Mouse (Mus musculus): ENCODE measurements around the gene N4bp1.

The N4bp1 gene

DNA sequence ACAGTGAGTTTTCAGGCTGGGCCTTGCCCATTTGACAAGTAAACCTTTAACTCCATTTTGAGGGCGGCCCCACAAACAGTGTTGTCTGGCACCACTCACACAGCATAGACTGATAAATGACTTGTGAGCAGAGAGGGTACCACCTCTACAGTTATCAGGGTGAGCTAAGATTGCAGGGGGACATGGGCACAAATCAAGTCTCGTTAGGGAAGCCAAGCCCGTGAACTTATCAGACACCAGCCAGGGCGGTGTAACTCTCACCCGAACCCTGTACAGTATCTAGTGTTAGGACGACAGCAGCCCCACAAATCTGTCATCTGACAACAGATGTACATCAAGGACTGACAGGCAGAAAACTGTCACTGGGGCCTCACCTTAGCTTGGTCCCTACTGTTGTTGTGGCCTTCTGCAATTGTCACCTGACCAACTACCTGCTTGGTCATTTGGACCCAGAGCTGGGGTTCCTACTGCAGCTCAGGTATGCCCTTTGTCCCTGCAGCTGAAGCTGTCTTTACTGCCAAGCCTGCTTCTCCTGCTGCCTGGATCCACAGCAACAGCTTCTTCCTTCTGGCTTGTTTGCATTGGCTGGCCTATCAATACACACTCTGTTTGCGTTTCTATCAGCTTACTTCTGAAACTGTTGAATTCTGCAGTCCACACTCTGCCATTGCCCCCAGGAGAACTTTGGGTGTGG, 12.8 kb upstream of the N4bp1 start:
- no peak for DNase-seq (ENCODE audit: low spot score in 2 of 2)

DNA sequence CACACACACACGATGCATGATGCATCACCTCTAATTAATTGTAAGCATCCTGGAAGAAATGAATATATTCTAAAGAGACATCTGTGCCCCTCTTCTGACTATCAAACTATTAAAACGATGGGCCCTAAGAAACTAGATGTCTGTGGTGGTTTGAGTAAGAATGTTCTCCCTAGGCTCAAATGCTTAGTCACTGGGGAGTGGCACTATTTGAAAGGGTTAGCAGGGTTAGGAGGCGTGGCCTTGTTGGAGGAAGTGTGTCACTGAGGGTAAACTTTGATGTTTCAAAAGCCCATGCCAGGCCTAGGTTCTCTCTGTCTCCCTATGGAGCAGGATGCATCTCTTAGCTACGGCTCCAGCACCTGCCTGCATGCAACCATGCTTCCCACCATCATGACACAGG, 10.3 kb upstream of the N4bp1 start:
- no peak for DNase-seq (ENCODE audit: low spot score in 2 of 2)

DNA sequence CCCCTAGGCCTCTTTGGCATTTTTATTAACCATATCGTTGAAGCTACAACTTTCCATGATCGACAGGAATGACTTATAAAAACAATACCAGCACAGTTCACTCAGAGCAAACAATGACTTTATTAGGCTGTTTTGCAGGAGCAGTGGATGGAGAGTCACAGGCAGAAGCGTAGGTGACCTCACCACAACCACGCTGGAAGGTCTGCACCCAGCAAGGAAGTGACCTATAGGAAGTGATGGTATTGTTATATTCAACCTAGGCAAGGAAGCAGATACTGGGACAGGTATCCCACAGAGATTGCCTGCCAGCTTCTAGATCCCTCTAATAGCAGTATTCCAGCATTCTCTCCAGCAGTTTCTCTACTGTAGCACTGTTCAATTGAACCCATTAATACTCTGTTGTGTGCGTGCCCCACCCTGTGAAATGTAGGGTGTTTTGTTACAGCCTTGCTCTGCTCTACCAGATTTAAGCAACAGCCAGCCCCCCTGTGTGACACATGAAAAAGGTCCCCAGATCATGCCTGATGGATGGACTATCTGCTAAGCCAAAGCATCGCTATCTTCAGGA, 9.2 kb upstream of the N4bp1 start:
- no peak for DNase-seq (ENCODE audit: low spot score in 2 of 2)

DNA sequence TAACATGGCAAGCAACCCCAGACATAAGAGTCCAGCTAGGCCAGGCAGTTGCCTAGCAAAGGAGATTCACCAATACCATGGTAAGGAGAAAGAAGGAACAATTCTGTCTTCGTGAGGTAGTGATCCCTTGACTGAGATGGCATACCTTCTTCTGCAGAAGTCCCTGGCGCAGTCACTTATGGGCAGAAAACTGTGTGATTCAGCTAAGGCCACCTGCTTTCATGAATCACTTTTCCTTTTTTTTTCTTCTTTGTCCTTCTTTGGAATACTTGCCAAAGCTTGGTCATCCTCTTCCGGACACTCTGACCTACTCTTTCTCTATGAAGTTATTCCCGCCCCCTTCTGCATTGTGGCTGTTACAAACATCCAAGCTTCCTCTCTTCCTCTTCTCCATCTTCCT, 8.5 kb upstream of the N4bp1 start:
- no peak for DNase-seq (ENCODE audit: low spot score in 2 of 2)

DNA sequence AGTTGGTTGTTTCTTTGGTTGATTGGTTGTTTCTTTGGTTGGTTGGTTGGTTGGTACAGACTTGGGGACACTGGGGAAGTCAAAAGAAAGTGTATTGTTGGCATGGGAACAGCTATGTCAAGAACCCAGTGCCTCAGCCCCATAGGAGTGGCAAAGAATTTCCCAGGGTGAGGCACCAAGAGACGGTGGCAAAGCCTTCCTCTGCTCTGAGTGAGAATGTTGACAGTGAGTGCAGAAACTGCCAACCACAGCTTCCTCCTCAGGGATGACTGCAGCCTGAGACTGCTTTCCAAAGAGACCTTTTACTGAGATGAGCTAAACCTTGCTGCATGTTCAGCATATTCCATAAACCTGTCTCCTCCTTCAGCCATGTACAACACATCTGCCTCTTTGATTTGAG, 6.5 kb upstream of the N4bp1 start:
- DNase-seq (ENCODE audit: low spot score in 2 of 2) = no peak

DNA sequence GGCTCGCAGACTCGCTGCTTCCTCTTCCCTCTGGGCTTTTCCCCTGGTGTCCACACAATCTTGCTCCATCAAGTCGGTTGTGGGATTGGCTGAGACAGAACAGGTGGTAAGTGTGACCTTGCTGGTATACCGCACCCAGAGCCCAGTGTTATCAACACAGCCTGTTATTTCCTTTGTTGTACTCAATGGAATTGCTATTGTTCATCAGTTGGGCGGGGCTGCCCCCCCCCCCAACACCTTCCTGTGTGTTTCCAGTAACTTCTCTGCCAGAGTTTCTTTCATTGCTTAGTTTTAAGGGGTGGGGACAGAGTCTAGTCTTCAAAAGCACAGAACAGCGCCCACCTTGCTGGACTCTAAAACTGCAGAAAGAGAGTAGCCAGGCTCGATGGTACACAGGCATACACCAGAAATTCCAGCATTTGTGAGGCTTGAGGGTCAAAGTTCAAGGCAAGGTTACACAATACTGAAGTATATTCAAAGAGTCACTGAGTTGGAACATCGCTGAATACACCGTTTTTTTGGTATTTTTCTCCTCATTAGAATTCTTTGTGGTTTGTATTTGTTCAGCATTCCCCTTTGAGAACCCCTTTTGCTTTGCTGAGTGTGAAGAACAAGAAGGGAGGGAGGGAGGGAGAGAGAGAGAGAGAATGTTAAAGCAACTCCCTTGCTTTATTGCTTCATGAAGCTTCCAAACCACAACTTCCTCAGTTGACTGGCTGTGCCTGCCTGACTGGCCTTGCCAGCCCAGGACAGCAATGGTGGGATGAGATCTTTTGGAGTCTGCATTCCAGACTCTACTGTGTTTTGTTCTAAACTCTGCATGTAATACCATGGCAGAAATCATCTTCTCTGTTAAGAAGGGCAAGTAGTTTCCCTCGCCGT, 3.2 kb upstream of the N4bp1 start:
- DNase-seq (ENCODE audit: low spot score in 2 of 2) = peak in 1 of 2 experiments; percentile 26

DNA sequence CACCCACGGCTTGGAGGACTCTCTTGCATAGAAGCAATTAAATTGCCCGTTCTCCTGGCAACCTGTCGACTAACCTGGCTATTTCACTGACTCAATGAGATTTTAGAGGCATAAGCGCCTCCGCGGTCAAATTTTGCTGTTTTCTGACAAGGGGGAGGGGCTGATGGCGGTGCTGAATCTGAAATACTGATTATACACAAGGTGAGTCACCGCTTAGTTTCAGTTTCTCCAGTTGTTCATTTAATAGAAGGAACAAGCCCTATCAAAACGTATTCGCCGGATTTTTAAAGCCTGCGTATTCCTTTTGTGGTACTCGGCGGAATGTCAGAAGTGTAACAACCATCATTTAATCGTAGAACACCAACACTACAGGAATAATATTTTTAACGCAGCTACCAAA, 991 bp downstream of the N4bp1 start:
- peak in 1 of 2 experiments; percentile 28 for DNase-seq (ENCODE audit: low spot score in 2 of 2)

DNA sequence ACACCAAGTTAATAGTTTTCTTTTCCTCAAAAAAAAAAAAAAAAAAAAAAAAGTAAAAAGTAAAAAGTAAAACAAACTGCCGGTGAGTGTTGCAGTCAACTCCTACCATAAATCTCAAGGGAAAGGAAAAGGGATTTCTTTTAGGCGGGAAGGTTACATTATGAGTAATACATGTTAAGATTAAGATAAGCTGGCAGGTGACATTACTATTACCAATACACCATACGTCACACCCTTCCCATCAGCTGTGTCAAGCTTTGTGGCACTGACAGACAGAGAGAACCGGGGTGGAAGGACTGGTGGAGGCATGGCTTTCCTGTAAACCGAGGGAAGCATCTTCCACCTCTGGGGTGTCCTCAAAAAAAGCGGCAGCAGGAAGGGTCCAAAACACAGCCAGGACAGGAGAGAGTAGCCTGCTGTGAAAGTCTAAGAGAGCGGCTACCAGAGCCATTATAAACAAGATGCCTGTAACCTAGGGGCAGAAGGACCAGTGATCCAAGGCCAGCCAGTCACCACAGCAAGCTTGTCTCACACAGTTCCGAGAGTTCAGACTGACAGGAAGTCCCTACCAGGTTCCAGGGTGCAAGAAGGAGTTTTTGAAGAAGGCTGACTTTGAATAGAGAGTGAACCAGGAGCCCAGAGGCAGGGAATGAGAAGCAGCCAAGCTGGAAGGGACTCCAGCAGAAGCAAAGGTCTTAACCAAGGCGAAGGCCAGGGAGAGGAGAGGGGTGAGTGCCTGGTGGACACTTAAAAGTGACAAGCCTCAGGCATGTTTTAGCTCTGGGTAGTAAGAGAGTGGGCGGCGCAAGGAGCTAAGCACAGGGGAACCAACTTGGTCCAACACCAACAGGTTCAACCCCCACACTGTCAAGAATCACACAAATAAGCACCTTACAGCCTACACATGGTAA, 2.2 kb downstream of the N4bp1 start:
- no peak for DNase-seq (ENCODE audit: low spot score in 2 of 2)

DNA sequence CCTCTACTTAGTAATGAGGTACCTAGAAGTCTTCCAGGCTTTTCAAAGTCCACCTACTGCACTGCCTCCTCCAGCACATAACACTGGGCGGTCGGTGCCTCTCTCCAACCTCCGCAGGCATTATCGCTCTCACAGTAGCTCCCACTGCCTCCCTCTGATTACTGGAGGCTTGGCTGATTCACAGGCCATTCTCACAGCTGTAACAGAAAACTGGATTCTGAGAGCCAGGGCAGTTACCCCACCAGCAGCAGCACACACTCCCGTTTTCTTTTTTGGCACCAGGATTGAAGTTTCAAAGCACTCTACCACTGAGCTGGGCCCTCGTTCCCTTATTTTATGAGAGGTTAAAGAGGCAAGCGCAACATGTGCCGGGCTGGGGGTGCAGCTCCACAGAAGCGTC, 3.1 kb downstream of the N4bp1 start:
- DNase-seq (ENCODE audit: low spot score in 2 of 2) = no peak

DNA sequence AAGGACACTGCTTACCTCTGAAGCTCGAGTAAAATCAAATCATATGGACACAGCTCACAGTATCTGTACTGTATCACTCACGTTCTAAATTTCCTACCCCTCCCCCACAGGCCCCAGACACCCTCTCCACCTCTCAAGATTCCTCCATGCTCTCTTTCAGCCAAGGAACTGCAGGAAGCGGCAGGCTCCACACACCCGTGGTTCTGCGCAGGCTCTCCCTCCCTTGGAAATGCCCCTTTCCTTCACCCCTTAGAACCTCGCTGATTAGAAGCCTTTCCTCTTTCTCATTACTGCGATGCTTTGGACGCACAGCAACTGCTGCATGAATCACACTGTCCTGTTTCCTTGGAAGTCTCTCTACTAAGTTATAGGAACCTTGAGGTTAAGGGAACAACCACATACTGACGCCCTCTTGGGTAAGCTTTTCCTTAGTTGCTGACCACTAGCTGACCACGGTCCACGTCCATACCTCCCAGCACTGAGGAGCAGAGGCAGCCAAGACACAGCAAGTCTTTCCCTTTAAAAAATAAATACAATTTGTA, 3.9 kb downstream of the N4bp1 start:
- no peak for DNase-seq (ENCODE audit: low spot score in 2 of 2)

DNA sequence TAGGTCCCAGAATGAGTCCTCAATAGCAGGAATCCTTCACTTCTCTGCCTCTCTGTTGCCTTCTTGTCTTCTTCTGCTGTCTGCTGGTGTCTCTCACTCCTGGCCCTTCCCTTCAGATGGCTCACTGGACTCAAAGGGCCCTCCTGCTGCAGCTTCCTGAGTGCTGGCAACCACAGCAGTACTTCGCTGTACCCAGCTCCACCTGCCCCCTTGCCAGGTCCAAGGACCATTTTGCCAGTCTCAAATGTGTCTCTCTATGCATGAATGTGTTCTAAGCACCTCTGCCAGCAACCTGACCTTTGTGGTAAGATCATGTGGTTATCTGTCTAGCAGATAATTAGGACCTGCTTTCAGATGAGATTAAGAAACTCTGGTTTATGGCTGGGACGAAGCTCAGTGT, 8.2 kb downstream of the N4bp1 start:
- no peak for DNase-seq (ENCODE audit: low spot score in 2 of 2)

DNA sequence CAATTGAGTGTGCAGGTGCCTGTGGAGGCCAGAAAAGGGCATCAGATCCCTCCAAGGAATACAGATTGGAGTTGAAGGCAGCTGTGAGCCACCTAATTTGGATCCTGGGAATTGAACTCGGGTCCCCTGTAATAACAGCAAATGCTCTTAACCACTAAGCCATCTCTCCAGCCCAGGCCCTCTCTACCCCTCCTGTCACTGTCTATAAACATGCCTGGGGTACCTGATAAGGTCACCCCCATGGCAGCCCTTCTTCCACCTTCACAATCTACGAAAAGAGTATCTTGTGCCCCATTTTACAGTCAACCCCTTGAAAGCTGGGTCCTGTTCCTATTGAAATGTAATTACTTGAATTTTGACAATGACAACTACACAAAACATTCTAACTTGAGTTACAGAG, 11.0 kb downstream of the N4bp1 start:
- no peak for DNase-seq (ENCODE audit: low spot score in 2 of 2)

DNA sequence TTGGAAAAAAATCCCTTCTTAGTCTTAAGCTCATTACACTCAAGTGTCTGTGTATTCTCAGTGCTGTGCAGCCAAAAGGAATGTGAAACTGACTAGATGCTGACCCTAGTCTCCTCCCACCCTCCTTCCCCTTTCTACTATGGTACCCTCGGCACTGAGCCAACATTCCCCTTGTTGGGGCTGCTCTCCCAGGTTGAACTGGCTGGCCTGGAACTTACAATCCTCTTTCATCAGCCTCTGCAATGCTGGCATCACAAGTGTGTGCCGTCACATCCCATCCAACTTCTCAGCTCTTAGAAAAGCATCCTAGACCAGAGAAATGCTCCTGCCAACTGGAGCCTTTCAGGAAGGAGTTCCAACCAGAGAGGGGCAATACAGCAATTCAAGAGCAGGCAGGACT, 11.9 kb downstream of the N4bp1 start:
- DNase-seq (ENCODE audit: low spot score in 2 of 2) = no peak

DNA sequence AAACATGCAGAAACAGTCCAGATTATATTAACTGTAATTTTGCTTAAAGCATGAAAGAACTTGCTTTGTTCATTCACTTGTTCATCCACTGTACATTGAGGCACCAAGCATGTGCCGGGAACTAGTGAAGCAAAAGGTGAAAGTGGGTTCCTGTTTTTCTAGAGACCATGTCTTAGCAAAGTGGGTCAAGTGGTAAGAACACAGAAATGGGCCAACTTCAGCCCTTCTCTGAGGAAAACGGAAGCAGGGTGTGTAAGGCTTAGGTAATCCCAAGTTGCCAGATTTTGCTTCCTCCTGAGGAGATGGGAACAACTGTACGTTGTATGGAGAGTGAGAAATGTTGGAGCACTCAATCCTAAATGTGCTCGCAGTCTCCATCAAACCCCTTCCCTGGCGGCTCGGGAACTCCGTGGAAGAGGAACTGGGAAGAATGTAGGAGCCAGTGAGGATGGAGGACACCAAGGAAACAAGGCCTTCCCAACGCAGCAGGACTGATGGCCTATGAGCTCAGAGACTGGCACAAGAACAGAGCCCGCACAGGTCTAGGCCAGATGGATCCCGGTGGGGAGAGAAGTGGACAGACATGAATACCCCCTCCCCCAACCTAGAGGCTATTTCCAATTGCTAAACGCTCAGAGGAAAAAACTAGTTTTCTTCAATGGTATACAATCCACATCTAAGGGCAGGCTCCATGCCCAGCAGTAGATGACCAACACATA, 12.8 kb downstream of the N4bp1 start:
- DNase-seq (ENCODE audit: low spot score in 2 of 2) = no peak

DNA sequence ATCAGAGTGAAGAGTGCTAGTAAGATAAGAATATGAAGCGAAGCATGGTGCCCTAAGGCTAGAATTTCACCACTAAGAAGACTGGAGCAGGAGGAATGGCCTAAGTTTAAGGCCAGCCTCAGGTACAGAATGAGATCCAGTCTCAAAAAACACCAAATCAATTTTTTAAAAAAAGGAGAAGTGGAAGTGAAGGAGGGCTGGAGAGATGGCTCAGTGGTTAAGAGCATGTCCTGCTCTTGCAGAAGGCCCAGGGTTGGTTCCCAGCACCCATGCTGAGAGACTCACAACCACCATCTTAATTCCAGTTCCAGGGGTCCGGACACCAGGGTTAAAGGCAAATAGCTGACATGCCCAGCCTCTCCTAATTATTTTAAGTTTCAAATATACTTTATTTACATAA, 13.6 kb downstream of the N4bp1 start:
- DNase-seq (ENCODE audit: low spot score in 2 of 2) = no peak

DNA sequence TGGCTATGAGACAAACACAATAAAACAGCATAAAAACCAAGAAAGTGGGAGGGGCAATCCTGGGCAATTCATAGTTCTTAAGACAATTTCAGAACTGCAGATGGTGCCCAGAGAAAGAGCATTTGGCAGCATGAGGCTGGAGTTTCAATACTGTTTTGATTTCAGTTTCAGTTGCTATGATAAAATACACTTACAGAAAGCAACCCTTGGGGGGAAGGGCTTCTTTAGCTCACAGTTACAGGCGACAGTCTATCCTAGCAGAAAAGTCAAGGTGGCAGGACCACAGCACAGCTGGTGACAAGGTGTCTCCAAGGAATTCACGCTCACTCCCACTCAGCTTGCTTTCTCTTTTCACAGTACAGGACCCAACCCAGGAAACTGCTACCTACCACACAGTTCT, 14.3 kb downstream of the N4bp1 start:
- no peak for DNase-seq (ENCODE audit: low spot score in 2 of 2)

DNA sequence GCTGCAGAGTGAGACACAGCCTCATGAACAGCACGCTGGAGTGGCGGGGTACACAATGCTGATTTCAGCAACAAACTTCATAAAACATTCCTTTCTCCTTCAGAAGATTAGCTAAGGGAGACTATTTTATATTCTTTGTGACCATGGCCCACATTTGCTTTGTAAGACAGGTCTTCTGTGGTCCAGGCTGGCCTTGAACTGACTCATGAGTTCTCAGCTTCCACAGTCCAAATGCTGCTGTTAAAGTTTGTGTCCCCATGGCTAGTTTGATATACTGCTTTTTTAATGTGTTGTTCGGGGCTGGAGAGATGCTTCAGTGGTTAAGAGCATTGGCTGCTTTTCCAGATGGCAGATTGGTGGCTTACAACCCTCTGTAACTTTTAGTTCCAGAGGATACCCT, 17.0 kb downstream of the N4bp1 start:
- DNase-seq (ENCODE audit: low spot score in 2 of 2) = no peak

DNA sequence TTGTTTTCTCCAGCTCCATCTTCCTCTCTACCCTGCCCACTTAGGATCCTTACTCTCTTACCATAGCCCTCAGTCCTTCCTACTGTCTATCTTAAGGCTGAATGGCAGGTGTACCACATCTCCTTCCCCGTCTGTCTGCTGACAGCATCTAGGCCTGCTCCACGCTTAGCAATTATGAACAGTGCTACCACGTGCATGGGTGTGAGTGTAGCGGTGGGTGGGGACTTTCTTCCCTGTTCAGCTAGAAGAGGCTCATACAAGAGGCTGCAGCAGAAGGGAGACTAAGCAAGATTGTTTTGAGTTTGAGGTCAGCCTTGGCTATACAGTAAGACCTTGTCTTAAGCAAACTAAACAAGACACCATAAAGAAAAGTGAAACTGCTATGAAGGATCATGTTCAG, 20.3 kb downstream of the N4bp1 start:
- DNase-seq (ENCODE audit: low spot score in 2 of 2) = no peak

DNA sequence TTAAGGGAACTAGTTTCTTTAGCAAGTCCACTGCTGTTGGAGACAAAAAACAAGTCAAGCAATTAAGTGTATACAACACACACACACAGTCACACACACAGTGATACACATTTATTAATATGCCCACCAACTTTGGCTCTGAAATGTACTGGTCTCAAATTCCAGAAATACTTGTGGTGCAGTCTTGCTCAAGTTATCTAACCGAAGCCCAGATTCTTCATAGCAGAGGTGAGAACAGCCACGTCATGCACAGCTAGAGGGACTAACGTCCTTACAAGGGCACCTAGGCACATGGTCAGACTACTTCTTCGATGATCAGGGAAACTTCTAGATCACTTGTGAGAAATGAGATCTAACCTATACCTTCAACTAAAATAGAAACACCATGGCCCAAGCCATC, 22.2 kb downstream of the N4bp1 start:
- no peak for DNase-seq (ENCODE audit: low spot score in 2 of 2)

DNA sequence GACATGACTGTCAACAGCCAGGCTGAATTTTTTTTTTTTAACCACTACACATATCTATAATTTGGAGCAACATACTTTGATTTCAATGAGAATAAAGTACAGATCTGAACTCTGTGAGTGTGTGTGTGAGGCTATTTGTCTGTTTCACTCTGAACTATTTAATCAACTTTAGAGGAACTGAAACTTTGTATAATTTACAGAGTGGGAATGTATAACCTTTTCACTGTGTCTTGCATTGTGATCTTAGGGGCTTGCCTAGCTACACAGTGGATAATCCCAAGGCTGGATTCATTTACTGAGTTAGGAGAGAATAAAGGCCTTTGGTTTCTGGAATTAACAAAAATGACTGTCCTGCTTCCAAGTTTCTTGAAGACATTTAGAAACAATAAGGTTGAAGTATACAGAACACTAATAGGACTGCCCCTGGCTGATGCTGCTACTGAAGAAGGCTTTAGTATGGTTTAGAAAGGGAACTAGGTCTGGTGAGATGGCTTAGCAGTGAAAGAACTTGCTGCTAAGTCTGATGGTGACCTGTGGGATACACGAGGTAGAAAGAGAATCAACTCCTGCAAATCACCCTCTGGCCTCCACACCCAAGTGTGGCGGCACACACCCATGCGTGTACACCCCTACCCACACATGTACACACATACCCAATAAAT, 22.8 kb downstream of the N4bp1 start:
- DNase-seq (ENCODE audit: low spot score in 2 of 2) = no peak
